Mouse (Mus musculus) midbrain, embryonic 11.5 days (tissue): ENCODE data around the gene Exoc3l. TPM values are rescaled to one million over a fixed set of nuclear protein-coding genes. Genes with fewer than 3 reads are reported as not detected.
A peak's percentile ranks its signal among the peaks of the same experiment; 100 is the strongest.

Source experiments
- ATAC-seq: fragments of 200-750 bp; cut with Nextera tagmentation; 2 replicates; pipeline ENCODE4 v1.8.0; 2017; ENCODE audit warnings: moderate TSS enrichment, moderate library complexity; ENCODE audit not compliant: low FRiP score
- DNase-seq: peaks from one replicate; pipeline ENCODE4 v3.0.0; 2015; ENCODE audit warnings: low spot score; ENCODE audit errors: missing footprints
- H3K27ac ChIP-seq: fragments of 300-500 bp; sonication (generic); 2 replicates; pipeline ENCODE4 v1.5.1; 2014; ENCODE audit warnings: low read depth, low read length
- H3K27me3 ChIP-seq: fragments of 300-500 bp; sonication (generic); 2 replicates; pipeline ENCODE4 v1.6.1; 2014; ENCODE audit warnings: mild to moderate bottlenecking, low read length, moderate library complexity, mixed read lengths; ENCODE audit not compliant: control insufficient read depth, insufficient read depth
- H3K36me3 ChIP-seq: fragments of 300-500 bp; sonication (generic); 2 replicates; pipeline ENCODE4 v1.6.1; 2014; ENCODE audit warnings: mild to moderate bottlenecking, low read length, moderate library complexity, mixed read lengths; ENCODE audit not compliant: control insufficient read depth, insufficient read depth
- H3K4me1 ChIP-seq: fragments of 300-500 bp; sonication (generic); 2 replicates; pipeline ENCODE4 v1.6.1; 2014; ENCODE audit warnings: low read length; ENCODE audit not compliant: control insufficient read depth, insufficient read depth
- H3K4me2 ChIP-seq: fragments of 300-500 bp; sonication (generic); 2 replicates; pipeline ENCODE4 v1.6.1; 2014; ENCODE audit warnings: mild to moderate bottlenecking, moderate library complexity
- H3K4me3 ChIP-seq: fragments of 300-500 bp; sonication (generic); 2 replicates; pipeline ENCODE4 v1.5.1; 2014; ENCODE audit warnings: low read depth, low read length
- H3K9ac ChIP-seq: fragments of 300-500 bp; sonication (generic); 2 replicates; pipeline ENCODE4 v1.6.1; 2014; ENCODE audit warnings: low read length
- H3K9me3 ChIP-seq: fragments of 300-500 bp; sonication (generic); 2 replicates; pipeline ENCODE4 v1.6.1; 2016; ENCODE audit warnings: low read length; ENCODE audit not compliant: control insufficient read depth
- WGBS: fragments of 180-500 bp; shearing (Covaris S2); extraction: QIAGEN DNeasy Blood & Tissue Kit; methylation state at CpG from one replicate; pipeline ENCODE4 v1.1.7; 2014; 5-methylcytosine and 5-hydroxymethylcytosine counted together
- microRNA counts: library from miRNA; unstranded; fragments of <30 nt; microRNA quantifications from one replicate; lab custom pipeline; 2015
- microRNA-seq: library from miRNA; unstranded; fragments of <30 nt; microRNA quantifications from one replicate; pipeline ENCODE4, GENCODE M21; 2017
- polyA plus RNA-seq: library from polyadenylated mRNA; unstranded; fragments of >200 nt; fragmentation: Nextera tagmentation; extraction: Ambion mirVana; gene quantifications from 2 replicates; pipeline ENCODE4 v1.2.1, GENCODE M21; 2014

Exoc3l gene
- polyA plus RNA-seq, 1 experiment from 2014 or later = 8.6 TPM

DNA sequence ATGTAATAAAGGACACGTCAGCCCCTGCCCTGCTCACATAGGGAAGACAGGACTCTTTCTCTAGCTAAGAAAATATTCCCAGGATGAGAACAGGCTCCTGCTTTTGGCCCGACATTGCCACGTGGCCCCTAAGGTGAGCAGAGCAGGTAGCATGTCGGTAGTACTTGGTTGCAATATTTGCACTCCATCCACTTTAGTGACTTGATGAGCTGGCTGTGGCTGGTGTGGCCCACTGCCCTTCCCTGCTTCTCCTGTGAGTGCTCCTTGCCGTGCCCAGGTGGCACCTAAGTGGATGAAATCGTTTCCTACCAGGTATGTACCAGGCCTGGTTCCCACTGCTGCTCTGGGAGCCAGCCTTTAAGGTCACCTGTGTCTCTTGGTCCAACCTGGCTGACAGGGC, 43.9 kb downstream of the Exoc3l start:
- no peak overlapping the region for H3K4me3 ChIP-seq
- H3K9me3 ChIP-seq = no peaks in the 10 kb centered on the region
- peaks cover 20% of the 10 kb centered on the region for H3K36me3 ChIP-seq
- H3K27me3 ChIP-seq = peaks cover 13% of the 10 kb centered on the region; the same call in 1 of the 2 replicates
- WGBS = 93% methylated on average over 6 of the region's 6 CpGs
- no peak overlapping the region for H3K27ac ChIP-seq
- no peak overlapping the region for H3K4me2 ChIP-seq
- ATAC-seq (no peak), DNase-seq (peak; percentile 39)
- H3K9ac ChIP-seq = no peak overlapping the region
- H3K4me1 ChIP-seq = peaks cover 7% of the 10 kb centered on the region; the same call in 1 of the 2 replicates

DNA sequence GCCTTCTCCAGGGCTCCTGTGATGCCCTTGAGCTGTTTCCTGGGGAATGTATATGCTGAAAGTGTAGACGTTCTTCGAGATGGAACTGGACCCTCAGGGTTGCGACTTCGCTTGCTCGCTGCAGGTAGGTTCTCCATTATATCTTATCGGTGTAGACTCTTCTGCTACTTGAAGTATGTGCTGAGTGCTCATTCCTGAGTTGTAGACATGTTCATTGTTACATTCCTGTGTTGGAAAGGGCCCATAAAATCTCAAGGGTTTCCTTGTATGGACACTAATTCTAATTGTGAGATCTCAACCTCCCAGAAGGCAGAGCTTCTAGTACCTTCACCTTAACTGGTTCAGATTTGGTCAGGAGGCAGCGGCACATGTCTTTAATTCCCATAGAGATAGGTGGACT, 54.9 kb downstream of the Exoc3l start:
- no peak for DNase-seq
- H3K9ac ChIP-seq = no peak overlapping the region
- no peaks in the 10 kb centered on the region for H3K4me1 ChIP-seq
- no peak overlapping the region for H3K27ac ChIP-seq
- peaks cover 13% of the 10 kb centered on the region for H3K36me3 ChIP-seq
- no peak overlapping the region for H3K4me3 ChIP-seq
- 97% methylated on average over 7 of the region's 7 CpGs for WGBS
- H3K27me3 ChIP-seq = no peaks in the 10 kb centered on the region
- no peak for ATAC-seq
- no peaks in the 10 kb centered on the region for H3K9me3 ChIP-seq
- H3K4me2 ChIP-seq = no peak overlapping the region

MicroRNAs within 50 kb of the gene (microRNA counts, 519-probe panel; counts per million panel counts)
- 3,760 counts per million, percentile 27 among the panel's probes with 10 or more counts for microRNA mmu-miR-328 (lab: Ali Mortazavi, UCI)

Small RNA genes within 50 kb of the gene (microRNA-seq; reads per million reads assigned to microRNA genes)
- gene Gm27320 = not detected
- gene Mir328 = 229 reads per million, percentile 65 among the genes with 10 or more reads in this experiment

Other genes starting within 250 kb of the Exoc3l start
- not detected in 2 replicates for gene Ces3a, start 247.5 kb downstream of the Exoc3l start, polyA plus RNA-seq
- not detected in 2 replicates for gene Ces3b, start 212.3 kb downstream of the Exoc3l start, polyA plus RNA-seq
- not detected in 2 replicates for gene Ces4a, start 164.3 kb downstream of the Exoc3l start, polyA plus RNA-seq
- 49.8 and 60.2 TPM in 2 replicates for gene Cbfb, start 125.4 kb downstream of the Exoc3l start, polyA plus RNA-seq
- 32.3 and 32.9 TPM in 2 replicates for gene D230025D16Rik, start 71.0 kb downstream of the Exoc3l start, polyA plus RNA-seq
- 5.6 and 6.1 TPM in 2 replicates for gene B3gnt9, start 40.9 kb downstream of the Exoc3l start, polyA plus RNA-seq
- gene Tradd, start 31.5 kb downstream of the Exoc3l start, polyA plus RNA-seq = 11.3 and 15.0 TPM in 2 replicates
- gene Fbxl8, start 31.5 kb downstream of the Exoc3l start, polyA plus RNA-seq = 0.84 and 1.5 TPM in 2 replicates
- not detected in 2 replicates for gene Hsf4, start 26.3 kb downstream of the Exoc3l start, polyA plus RNA-seq
- gene Nol3, start 20.0 kb downstream of the Exoc3l start, polyA plus RNA-seq = 2.0 and 3.2 TPM in 2 replicates
- 34.2 and 34.4 TPM in 2 replicates for gene 4931428F04Rik, start 6.2 kb downstream of the Exoc3l start, polyA plus RNA-seq
- 94.9 and 101 TPM in 2 replicates for gene E2f4, start 1.6 kb upstream of the Exoc3l start, polyA plus RNA-seq
- 0.81 and 1.8 TPM in 2 replicates for gene Elmo3, start 9.5 kb upstream of the Exoc3l start, polyA plus RNA-seq
- gene Lrrc29, start 30.2 kb upstream of the Exoc3l start, polyA plus RNA-seq = 0.91 and 1.1 TPM in 2 replicates
- gene Tmem208, start 30.3 kb upstream of the Exoc3l start, polyA plus RNA-seq = 87.6 and 91.4 TPM in 2 replicates
- 1.6 and 2.0 TPM in 2 replicates for gene Fhod1, start 51.9 kb upstream of the Exoc3l start, polyA plus RNA-seq
- gene Slc9a5, start 52.7 kb upstream of the Exoc3l start, polyA plus RNA-seq = 2.9 and 3.2 TPM in 2 replicates
- gene Plekhg4, start 77.2 kb upstream of the Exoc3l start, polyA plus RNA-seq = 0.55 and 0.61 TPM in 2 replicates
- not detected in 2 replicates for gene Kctd19, start 117.4 kb upstream of the Exoc3l start, polyA plus RNA-seq
- 1.9 and 2.7 TPM in 2 replicates for gene Lrrc36, start 117.5 kb upstream of the Exoc3l start, polyA plus RNA-seq
- gene Tppp3, start 175.4 kb upstream of the Exoc3l start, polyA plus RNA-seq = 106 and 107 TPM in 2 replicates
- gene Zdhhc1, start 200.8 kb upstream of the Exoc3l start, polyA plus RNA-seq = 14.5 and 19.0 TPM in 2 replicates
- gene Hsd11b2, start 222.7 kb upstream of the Exoc3l start, polyA plus RNA-seq = 19.8 and 24.3 TPM in 2 replicates